Mouse (Mus musculus) hindbrain, embryonic 10.5 days (tissue): ENCODE measurements at regions not wholly inside any gene's neighbourhood (a gene's known extent, or its start where the extent isn't known, plus 50 kb on each side); places are given as distances from the start of the nearest gene placed in this dataset.

ENCODE experiments used
- DNase-seq: peaks from one replicate; pipeline ENCODE4 v3.0.0-alpha.2; 2017; ENCODE audit warnings: low spot score
- H3K27ac ChIP-seq: fragments of 300-500 bp; sonication (generic); 2 replicates; pipeline ENCODE4 v1.5.1; 2016; ENCODE audit warnings: mild to moderate bottlenecking, moderate library complexity
- H3K27me3 ChIP-seq: fragments of 300-500 bp; sonication (generic); 2 replicates; pipeline ENCODE4 v1.6.1; 2016; ENCODE audit warnings: mild to moderate bottlenecking; ENCODE audit not compliant: poor library complexity, insufficient read depth, severe bottlenecking
- H3K36me3 ChIP-seq: fragments of 300-500 bp; sonication (generic); 2 replicates; pipeline ENCODE4 v1.6.1; 2016; ENCODE audit warnings: mild to moderate bottlenecking, moderate library complexity
- H3K4me1 ChIP-seq: fragments of 300-500 bp; sonication (generic); replicated peaks from 2 replicates; pipeline ENCODE4 v1.6.1; 2016; ENCODE audit warnings: mild to moderate bottlenecking
- H3K4me3 ChIP-seq: fragments of 300-500 bp; sonication (generic); 2 replicates; pipeline ENCODE4 v1.5.1; 2016; ENCODE audit warnings: mild to moderate bottlenecking, moderate library complexity
- H3K9me3 ChIP-seq: fragments of 300-500 bp; sonication (generic); 2 replicates; pipeline ENCODE4 v1.6.1; 2016; ENCODE audit warnings: mild to moderate bottlenecking, moderate library complexity
- WGBS: fragments of 180-500 bp; shearing (Covaris S2); methylation state at CpG from one replicate; pipeline ENCODE4 v1.1.7; 2016; 5-methylcytosine and 5-hydroxymethylcytosine counted together

DNA sequence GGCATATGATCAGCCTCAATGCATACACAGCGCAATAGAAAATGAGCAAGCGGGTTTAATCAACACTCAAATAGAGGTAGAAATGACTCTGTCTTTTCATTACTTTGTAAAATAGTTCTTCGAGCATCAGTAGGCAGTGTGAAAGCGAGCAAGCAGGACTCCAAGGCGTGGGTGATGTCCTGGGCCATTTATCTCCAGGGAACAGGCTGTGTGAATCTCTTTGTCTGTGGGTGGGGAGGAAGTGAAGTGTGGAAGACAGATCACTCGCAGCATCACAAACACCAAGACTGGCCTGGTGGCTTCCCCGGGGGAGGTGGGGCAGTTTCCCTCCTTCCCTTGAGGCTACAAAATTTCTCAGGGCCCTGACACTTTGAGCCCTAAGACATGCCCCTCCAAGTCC is 146.9 kb downstream of the Rpap3 start:
- Histone ChIP-seq H3K36me3 (no peaks in the 10 kb centered on the region), H3K9me3 (peaks cover 31% of the 10 kb centered on the region), H3K27ac (no peak overlapping the region), H3K4me1 (no peaks in the 10 kb centered on the region), H3K4me3 (no peak overlapping the region), H3K27me3 (no peaks in the 10 kb centered on the region)
- WGBS, result 84% methylated on average over 7 of the region's 7 CpGs
- no peak for DNase-seq

GRCm38 (mm10) chr15:97548354-97548753 is 157.3 kb downstream of the Rpap3 start:
- no peak for DNase-seq
- no peaks in the 10 kb centered on the region for H3K4me1 ChIP-seq
- 90% methylated on average over 4 of the region's 4 CpGs for WGBS
- H3K4me3 ChIP-seq, result no peak overlapping the region
- peaks cover 14% of the 10 kb centered on the region; the same call in 1 of the 2 replicates for H3K9me3 ChIP-seq
- H3K27ac ChIP-seq, result no peak overlapping the region
- no peaks in the 10 kb centered on the region for H3K27me3 ChIP-seq
- no peaks in the 10 kb centered on the region for H3K36me3 ChIP-seq

DNA sequence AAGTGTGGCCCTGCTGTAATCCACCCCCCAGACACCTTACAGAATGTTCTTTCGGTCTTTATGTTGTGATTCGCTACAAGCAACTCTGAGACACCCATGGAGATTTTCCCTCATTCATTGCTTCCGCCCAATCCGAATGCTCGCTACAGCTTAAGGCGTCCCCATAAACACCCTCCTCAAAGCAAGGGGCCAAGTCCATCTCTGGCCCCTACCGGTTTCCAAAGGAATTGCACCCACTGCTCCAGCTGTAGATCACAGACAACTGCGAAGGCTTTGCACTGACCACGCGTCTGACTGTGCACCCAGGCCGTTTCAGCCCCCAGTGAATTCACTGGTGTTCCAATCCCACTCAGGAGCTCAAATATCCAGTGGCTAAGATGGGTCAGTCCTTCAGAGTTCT is 160.6 kb downstream of the Rpap3 start:
- H3K36me3 ChIP-seq, result no peaks in the 10 kb centered on the region
- no peaks in the 10 kb centered on the region for H3K27me3 ChIP-seq
- DNase-seq, result no peak
- no peak overlapping the region for H3K4me3 ChIP-seq
- H3K27ac ChIP-seq, result no peak overlapping the region
- H3K4me1 ChIP-seq, result no peaks in the 10 kb centered on the region
- H3K9me3 ChIP-seq, result peaks cover 14% of the 10 kb centered on the region; the same call in 1 of the 2 replicates
- 86% methylated on average over 11 of the region's 11 CpGs for WGBS

- peaks cover 11% of the 10 kb centered on the region; the same call in 1 of the 2 replicates for H3K9me3 ChIP-seq
- no peak overlapping the region for H3K27ac ChIP-seq
- no peak for DNase-seq
- H3K4me3 ChIP-seq, result no peak overlapping the region
- no peaks in the 10 kb centered on the region for H3K27me3 ChIP-seq
- no peaks in the 10 kb centered on the region for H3K4me1 ChIP-seq
- no peaks in the 10 kb centered on the region for H3K36me3 ChIP-seq
- 86% methylated on average over 9 of the region's 9 CpGs for WGBS
Measured at GRCm38 (mm10) chr15:97541646-97542045, 164.0 kb downstream of the Rpap3 start.

DNA sequence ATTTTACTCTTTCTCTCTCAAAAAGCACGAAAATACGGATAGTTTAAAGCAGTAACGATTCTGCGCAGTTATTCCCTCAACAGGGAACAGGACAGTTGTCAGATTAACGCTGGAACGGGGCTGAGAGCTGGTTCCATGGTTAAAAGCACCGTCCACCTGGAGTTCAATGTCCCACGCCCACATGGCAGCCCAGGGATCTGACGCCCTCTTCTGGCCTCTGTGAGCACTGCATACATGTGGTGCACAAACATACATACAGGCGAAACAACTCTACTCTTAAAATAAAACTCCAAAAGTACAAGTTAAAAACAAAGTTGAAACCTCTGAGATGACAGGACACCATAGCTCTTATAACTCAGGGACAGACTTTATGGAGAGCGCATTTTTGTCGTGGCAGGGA is 169.5 kb downstream of the Rpap3 start:
- no peak for DNase-seq
- Histone ChIP-seq H3K4me1 (no peaks in the 10 kb centered on the region), H3K27me3 (no peaks in the 10 kb centered on the region), H3K9me3 (0 out of 2 replicates have a peak, but pooled peaks cover 7% of the 10 kb centered on the region), H3K27ac (no peak overlapping the region), H3K36me3 (no peaks in the 10 kb centered on the region), H3K4me3 (no peak overlapping the region)
- 90% methylated on average over 12 of the region's 12 CpGs for WGBS

DNA sequence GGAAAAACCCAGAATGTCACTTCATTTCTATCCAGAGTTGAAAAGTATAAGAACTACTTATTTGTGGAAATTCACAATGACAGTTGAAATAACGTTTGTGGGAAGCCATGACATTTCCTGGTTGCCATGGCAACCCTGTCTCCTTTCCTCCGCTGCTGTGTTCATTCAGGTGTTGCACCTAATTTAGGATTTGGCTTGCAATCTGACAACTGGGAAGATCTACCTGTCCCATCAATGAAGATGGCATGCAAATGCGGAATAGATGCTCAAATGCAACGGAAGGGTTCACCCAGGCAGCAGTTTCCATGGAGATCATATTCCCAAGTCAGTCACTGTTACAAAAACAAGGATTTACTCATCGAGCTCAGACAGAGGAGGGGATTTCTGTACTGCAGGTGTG is 170.7 kb downstream of the Rpap3 start:
- H3K27me3 ChIP-seq, result no peaks in the 10 kb centered on the region
- DNase-seq, result no peak
- WGBS, result 81% methylated on average over 5 of the region's 5 CpGs

GRCm38 (mm10) chr15:97533553-97534291 is 171.9 kb downstream of the Rpap3 start:
- Histone ChIP-seq H3K9me3 (no peaks in the 10 kb centered on the region), H3K36me3 (no peaks in the 10 kb centered on the region), H3K4me1 (no peaks in the 10 kb centered on the region), H3K27me3 (no peaks in the 10 kb centered on the region), H3K27ac (no peak overlapping the region), H3K4me3 (no peak overlapping the region)
- DNase-seq, result no peak
- 92% methylated on average over 12 of the region's 12 CpGs for WGBS

More for the DNA sequence above, 170.7 kb downstream of the Rpap3 start:
- Histone ChIP-seq H3K9me3 (0 out of 2 replicates have a peak, but pooled peaks cover 7% of the 10 kb centered on the region), H3K4me3 (no peak overlapping the region), H3K27ac (no peak overlapping the region), H3K4me1 (no peaks in the 10 kb centered on the region), H3K36me3 (no peaks in the 10 kb centered on the region)

DNA sequence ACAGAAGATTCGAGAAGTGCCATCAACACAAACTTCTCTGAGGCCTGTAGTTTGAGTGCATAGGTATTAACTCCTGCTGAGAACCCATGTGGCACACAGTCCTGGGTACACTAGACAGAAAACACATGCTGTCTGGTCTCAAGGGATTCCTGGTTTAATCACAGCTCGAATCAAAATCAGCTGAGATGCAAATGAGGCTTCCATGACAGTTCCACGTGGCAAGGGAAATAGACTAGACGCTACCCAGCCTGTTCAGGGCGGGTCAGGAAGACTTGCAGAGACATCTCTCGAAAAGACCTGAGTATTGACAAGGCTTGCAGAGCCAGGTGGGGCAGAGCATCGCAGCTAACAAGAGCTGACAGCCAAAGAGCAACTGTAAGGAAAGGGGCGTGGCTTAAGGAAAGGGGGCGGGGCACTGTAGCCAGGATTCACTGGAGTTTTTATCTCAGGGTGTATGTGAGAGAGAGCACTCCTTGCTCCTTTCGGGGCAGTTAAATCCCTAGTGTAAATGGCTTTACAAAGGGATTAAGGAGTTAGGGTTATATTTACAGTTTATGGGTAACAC is 173.2 kb downstream of the Rpap3 start:
- Histone ChIP-seq H3K36me3 (no peaks in the 10 kb centered on the region), H3K27ac (no peak overlapping the region), H3K4me1 (no peaks in the 10 kb centered on the region), H3K9me3 (no peaks in the 10 kb centered on the region), H3K4me3 (no peak overlapping the region), H3K27me3 (no peaks in the 10 kb centered on the region)
- 69% methylated on average over 10 of the region's 10 CpGs for WGBS
- DNase-seq, result no peak

DNA sequence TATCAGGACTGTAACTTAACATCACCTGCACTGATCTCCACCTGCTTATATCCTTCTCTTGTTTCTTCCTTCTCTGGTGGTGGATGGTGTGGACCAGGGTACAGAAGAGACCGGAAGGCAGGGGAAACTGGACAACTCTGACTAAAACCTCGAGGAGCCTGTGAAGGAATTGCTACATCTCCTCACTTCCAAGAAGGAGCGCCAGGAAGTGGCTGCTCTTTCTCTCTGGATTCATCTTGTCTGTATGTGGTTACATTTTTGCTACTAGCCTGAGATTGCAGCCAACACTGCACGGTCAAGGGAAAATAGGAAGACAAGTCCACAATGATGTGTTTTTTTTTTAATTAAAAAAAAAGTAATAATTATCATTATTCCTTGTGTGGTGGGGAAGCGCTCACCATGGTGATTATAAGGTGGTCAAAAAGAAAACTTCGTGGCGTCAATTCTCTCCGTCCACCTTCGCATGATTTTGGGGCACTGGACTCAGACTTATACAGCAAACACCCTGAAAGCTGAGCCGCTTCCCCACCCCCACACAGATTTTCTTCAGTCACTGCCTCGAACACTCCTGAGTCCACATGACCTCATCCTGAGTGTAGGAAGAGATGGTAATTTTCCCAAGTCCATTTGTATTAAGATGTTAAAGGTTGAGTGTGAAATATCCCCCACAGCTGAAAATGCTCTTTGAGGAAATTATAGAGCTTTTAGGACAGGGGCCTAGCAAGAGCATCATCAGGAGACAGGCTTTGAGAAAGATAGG is 177.2 kb downstream of the Rpap3 start:
- Histone ChIP-seq H3K27me3 (no peaks in the 10 kb centered on the region), H3K4me1 (no peaks in the 10 kb centered on the region), H3K4me3 (no peak overlapping the region), H3K36me3 (no peaks in the 10 kb centered on the region), H3K9me3 (no peaks in the 10 kb centered on the region), H3K27ac (no peak overlapping the region)
- DNase-seq, result no peak
- WGBS, result 92% methylated on average over 11 of the region's 11 CpGs

DNA sequence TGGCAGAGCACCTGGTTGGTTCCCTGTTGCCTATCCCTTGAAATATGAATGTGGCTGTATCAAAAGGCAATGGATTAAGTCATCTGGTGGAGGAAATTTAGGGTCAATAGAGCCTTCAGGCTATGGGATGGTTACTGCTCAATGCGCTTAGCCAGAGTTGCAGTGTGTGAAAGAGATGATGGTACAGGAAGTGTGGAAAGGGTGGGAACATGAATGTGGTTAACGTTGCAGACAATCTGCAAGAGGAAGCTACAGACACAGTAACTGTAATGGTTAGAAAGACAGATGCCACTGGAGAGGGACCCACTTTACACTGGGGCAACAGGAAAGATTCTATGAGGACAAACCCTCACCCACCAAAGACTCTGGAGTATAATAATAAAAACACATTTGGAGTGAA is 185.2 kb downstream of the Rpap3 start:
- Histone ChIP-seq H3K4me3 (no peak overlapping the region), H3K9me3 (no peaks in the 10 kb centered on the region), H3K36me3 (no peaks in the 10 kb centered on the region), H3K4me1 (peaks cover 15% of the 10 kb centered on the region), H3K27me3 (no peaks in the 10 kb centered on the region), H3K27ac (no peak overlapping the region)
- 81% methylated on average over 2 of the region's 2 CpGs for WGBS
- DNase-seq, result no peak

GRCm38 (mm10) chr15:97519919-97520345 is 185.7 kb downstream of the Rpap3 start:
- DNase-seq, result no peak
- no peaks in the 10 kb centered on the region for H3K27me3 ChIP-seq
- peaks cover 19% of the 10 kb centered on the region for H3K4me1 ChIP-seq
- H3K36me3 ChIP-seq, result no peaks in the 10 kb centered on the region
- no peaks in the 10 kb centered on the region for H3K9me3 ChIP-seq
- 91% methylated on average over 8 of the region's 8 CpGs for WGBS
- H3K4me3 ChIP-seq, result no peak overlapping the region
- no peak overlapping the region for H3K27ac ChIP-seq

DNA sequence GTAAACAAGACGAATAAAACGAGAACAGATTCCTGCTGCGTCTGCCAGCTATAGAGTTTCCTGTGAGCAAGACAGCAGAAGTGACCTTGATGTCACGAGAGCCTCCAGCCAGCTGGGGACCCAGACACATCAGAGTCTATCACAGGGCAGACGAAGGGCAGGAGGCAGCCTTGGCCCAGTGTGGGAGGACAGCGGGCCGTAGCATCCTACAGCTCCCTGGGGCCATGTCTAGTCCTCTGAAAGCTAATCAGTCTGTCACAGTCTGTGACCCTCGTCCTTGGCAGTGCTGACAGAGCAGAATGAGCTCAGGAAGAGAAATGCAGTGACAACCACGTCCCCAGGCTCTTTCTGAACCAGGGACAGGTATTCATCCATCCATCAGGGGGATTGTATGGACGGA is 187.7 kb downstream of the Rpap3 start:
- Histone ChIP-seq H3K4me1 (peaks cover 19% of the 10 kb centered on the region), H3K36me3 (no peaks in the 10 kb centered on the region), H3K9me3 (no peaks in the 10 kb centered on the region), H3K4me3 (no peak overlapping the region), H3K27me3 (no peaks in the 10 kb centered on the region), H3K27ac (0 out of 2 replicates have a peak overlapping the region, but pooled peaks have one; percentile 8)
- 51% methylated on average over 10 of the region's 10 CpGs for WGBS
- peak; percentile 45 for DNase-seq

DNA sequence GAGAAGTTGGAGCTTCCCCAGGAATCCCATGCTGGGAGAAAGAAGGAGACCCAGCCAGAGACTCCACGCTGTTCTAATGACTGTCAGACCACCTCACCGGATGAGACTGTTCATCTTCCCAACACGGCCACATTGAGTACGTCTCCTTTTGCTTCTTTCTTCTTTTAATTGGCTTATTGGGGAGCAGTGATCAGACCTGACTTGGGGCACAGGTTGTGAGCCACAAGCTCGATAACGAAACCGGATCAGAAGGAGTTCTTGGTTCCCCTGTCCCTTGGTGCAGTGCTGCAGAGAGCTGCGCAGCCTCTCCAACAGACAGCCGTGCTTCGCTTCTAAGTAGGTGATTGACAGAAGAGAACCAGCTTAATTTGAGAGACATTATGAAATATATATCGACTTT is 188.4 kb downstream of the Rpap3 start:
- no peak for DNase-seq
- no peaks in the 10 kb centered on the region for H3K9me3 ChIP-seq
- H3K4me1 ChIP-seq, result peaks cover 19% of the 10 kb centered on the region
- no peaks in the 10 kb centered on the region for H3K27me3 ChIP-seq
- 90% methylated on average over 11 of the region's 11 CpGs for WGBS
- H3K36me3 ChIP-seq, result no peaks in the 10 kb centered on the region
- 0 out of 2 replicates have a peak overlapping the region, but pooled peaks have one; percentile 45 for H3K27ac ChIP-seq
- no peak overlapping the region for H3K4me3 ChIP-seq
